Mouse (Mus musculus) Patski (cell line): ENCODE data around the gene Fstl1. TPM values are rescaled to one million over a fixed set of nuclear protein-coding genes. Genes with fewer than 3 reads are reported as not detected.
A peak's percentile ranks its signal among the peaks of the same experiment; 100 is the strongest.

Experiments
- ATAC-seq: fragments of 100-300 bp; one replicate; pipeline ENCODE4 v1.8.0; 2021
- CTCF ChIA-PET: fragments of 350-600 bp; sonication (Branson Sonifier 250); formaldehyde crosslinking; loops from one replicate; lab custom pipeline; 2022; ENCODE audit warnings: inconsistent platforms; lab: Charles Lee
- POLR2A ChIA-PET: fragments of 350-600 bp; sonication (Branson Sonifier 250); formaldehyde crosslinking; loops from one replicate; lab custom pipeline; 2022; ENCODE audit warnings: antibody characterized with exemption, inconsistent platforms; lab: Charles Lee
- DNase-seq: peaks from one replicate; pipeline ENCODE4 v3.0.0-alpha.2; 2011; ENCODE audit warnings: low read depth, low spot score
- H3K27me3 ChIP-seq: fragments of 371-371 bp; one replicate; pipeline ENCODE4 v1.5.1; 2021
- CTCF ChIP-seq: fragments of 100-300 bp; IDR thresholded peaks from one replicate; pipeline ENCODE4 v1.5.1; 2021
- in situ Hi-C: fragments of 300-500 bp; cut with MboI; formaldehyde crosslinking; loops from 3 replicates; pipeline ENCODE4 v1.11.1; 2018; ENCODE audit warnings: low pct_unique_long_range_greater_than_20kb, mixed read lengths
- polyA plus RNA-seq: library from polyadenylated mRNA; unstranded; gene quantifications from one replicate; pipeline ENCODE4 v1.2.3, GENCODE M21; 2021

Gene Fstl1
- polyA plus RNA-seq, 1 experiment from 2014 or later: 283 TPM

- CTCF ChIA-PET: no interaction called here
- POLR2A ChIA-PET: no interaction called here
- DNase-seq (no peak), ATAC-seq (no peak)
- H3K27me3 ChIP-seq: no peaks in the 10 kb centered on the region
- in situ Hi-C loops: no loop called here
- TF ChIP-seq CTCF: no peak
These were observed 84.4 kb downstream of the Fstl1 start, which contains the start of gene Gm36028 for GRCm38 (mm10) chr16:37861029-37861428. Gene Gm36028 (minus strand): TSS chr16:37861146.

GRCm38 (mm10) chr16:37863876-37864275 lies 87.2 kb downstream of the Fstl1 start:
- DNase-seq (no peak), ATAC-seq (no peak)
- CTCF ChIA-PET: no interaction called here
- in situ Hi-C loops: no loop called here
- POLR2A ChIA-PET: no interaction called here
- no peaks in the 10 kb centered on the region for H3K27me3 ChIP-seq
- no peak for TF ChIP-seq CTCF

- no peak for TF ChIP-seq CTCF
- DNase-seq (no peak), ATAC-seq (no peak)
- ChIA-PET POLR2A (no interaction called here), CTCF (interaction anchor here (2.0 kb wide), 1 partner anchor 8 kb away, joined by 7 read pairs; no protein-coding TSS in a partner anchor)
- H3K27me3 ChIP-seq: no peaks in the 10 kb centered on the region
- in situ Hi-C loops: no loop called here
These were observed 89.2 kb downstream of the Fstl1 start for GRCm38 (mm10) chr16:37865841-37866240.

GRCm38 (mm10) chr16:37867791-37868505 lies 91.3 kb downstream of the Fstl1 start, which contains the start of gene Lrrc58:
Gene Lrrc58 (plus strand): TSS chr16:37868389.
- DNase-seq (no peak), ATAC-seq (peak; percentile 83)
- ChIA-PET CTCF (interaction anchor here (1.3 to 2.0 kb wide), 2 partner anchors 10 to 15 kb away, joined by 3 to 7 read pairs; no protein-coding TSS in a partner anchor), POLR2A (interaction anchor here (0.8 to 1.5 kb wide), 3 partner anchors 9 to 75 kb away, joined by 3 to 5 read pairs (median 3); no protein-coding TSS in a partner anchor)
- H3K27me3 ChIP-seq: no peaks in the 10 kb centered on the region
- TF ChIP-seq CTCF: no peak
- in situ Hi-C loops: no loop called here

GRCm38 (mm10) chr16:37868506-37869469 lies 92.1 kb downstream of the Fstl1 start:
- CTCF ChIA-PET: no interaction called here

GRCm38 (mm10) chr16:37869470-37870231 lies 93.0 kb downstream of the Fstl1 start:
- CTCF ChIA-PET: no interaction called here
- in situ Hi-C loops: no loop called here
- DNase-seq (no peak), ATAC-seq (no peak)
- no peaks in the 10 kb centered on the region for H3K27me3 ChIP-seq
- no peak for TF ChIP-seq CTCF
- POLR2A ChIA-PET: interaction anchor here (1.4 kb wide), 1 partner anchor 52 kb away, joined by 3 read pairs; no protein-coding TSS in a partner anchor

More at GRCm38 (mm10) chr16:37868506-37869469, 92.1 kb downstream of the Fstl1 start:
- POLR2A ChIA-PET: interaction anchor here (0.8 to 1.5 kb wide), 3 partner anchors 16 to 74 kb away, joined by 3 to 5 read pairs (median 3); no protein-coding TSS in a partner anchor
- DNase-seq (no peak), ATAC-seq (peak; percentile 60)
- no peaks in the 10 kb centered on the region for H3K27me3 ChIP-seq
- no peak for TF ChIP-seq CTCF
- in situ Hi-C loops: no loop called here

GRCm38 (mm10) chr16:37871112-37871715 lies 94.5 kb downstream of the Fstl1 start:
- no peak for TF ChIP-seq CTCF
- CTCF ChIA-PET: no interaction called here
- POLR2A ChIA-PET: no interaction called here
- H3K27me3 ChIP-seq: no peaks in the 10 kb centered on the region
- ATAC-seq: no peak
- in situ Hi-C loops: no loop called here
- DNase-seq: no peak

GRCm38 (mm10) chr16:37874501-37875235 lies 98.0 kb downstream of the Fstl1 start:
- TF ChIP-seq CTCF: no peak
- no peaks in the 10 kb centered on the region for H3K27me3 ChIP-seq
- ATAC-seq (no peak), DNase-seq (no peak)
- CTCF ChIA-PET: no interaction called here
- POLR2A ChIA-PET: no interaction called here
- in situ Hi-C loops: no loop called here

- no peak for TF ChIP-seq CTCF
- ChIA-PET CTCF (interaction anchor here (2.4 kb wide), 1 partner anchor 12 kb away, joined by 6 read pairs; no protein-coding TSS in a partner anchor), POLR2A (no interaction called here)
- ATAC-seq: no peak
- no peaks in the 10 kb centered on the region for H3K27me3 ChIP-seq
- DNase-seq: no peak
- in situ Hi-C loops: no loop called here
These were observed 100.7 kb downstream of the Fstl1 start for GRCm38 (mm10) chr16:37877406-37877805.
